Mouse (Mus musculus) heart, adult 8-10 months (tissue): Measurements from ENCODE around the gene Pwp1. TPM values are rescaled to one million over a fixed set of nuclear protein-coding genes. Genes with fewer than 3 reads are reported as not detected.

Experiments used
- total RNA-seq, 4 experiments: library from RNA; stranded (reverse); gene quantifications; 2 replicates each; pipeline ENCODE4 v1.2.4; 2022

Gene Pwp1
- total RNA-seq, 4 experiments from 2014 or later: 13.3 to 15.2 (median 14.5) TPM

Other genes with a start within 250 kb of the Pwp1 start
- 10 to 100 TPM; 10.5 to 12.8 (median 12.1) TPM for gene Prdm4, start 87.6 kb downstream of the Pwp1 start, total RNA-seq
- gene Ascl4, start 98.2 kb downstream of the Pwp1 start, total RNA-seq: not detected
- gene Rtcb, start 128.3 kb downstream of the Pwp1 start, total RNA-seq: 10 to 100 TPM; 74.3 to 85.3 (median 75.9) TPM
- not detected for gene Bpifc, start 182.4 kb downstream of the Pwp1 start, total RNA-seq
- 10 to 100 TPM; 15.3 to 18.8 (median 17.1) TPM for gene Fbxo7, start 192.5 kb downstream of the Pwp1 start, total RNA-seq